Mouse (Mus musculus): ENCODE measurements around the gene Eef1akmt2.

GRCm38 (mm10) chr7:132820692-132821091 lies 31.8 kb downstream of the Eef1akmt2 start:
- TF ChIP-seq POLR2A (IDR thresholded peaks at IDR 0.05; ENCODE audit: insufficient read depth, low read depth, low read length) = no peak
- TF ChIP-seq CTCF (IDR thresholded peaks at IDR 0.05) = no peak
